Mouse (Mus musculus): ENCODE data around the gene Zmym1. TPM values are rescaled to one million over a fixed set of nuclear protein-coding genes. Genes with fewer than 3 reads are reported as not detected.
A peak's percentile ranks its signal among the peaks of the same experiment; 100 is the strongest.
"Not testable (repeated sequence)": the region's sequence is repeated elsewhere in the genome, so short reads cannot be mapped to it uniquely, and the experiment has no call there.

The Zmym1 gene
- 9.3 to 16.2 TPM (median 14.2 TPM) in 3 replicates for total RNA-seq (2017)

GRCm38 (mm10) chr4:127060585-127061290 is at the start of gene Zmym1:
Gene Zmym1, minus strand, starts transcription at chr4:127061152.
- peak; percentile 96 for ATAC-seq (replicated peaks; ENCODE audit: insufficient number of reproducible peaks, low FRiP score, low TSS enrichment, poor library complexity, severe bottlenecking)

DNA sequence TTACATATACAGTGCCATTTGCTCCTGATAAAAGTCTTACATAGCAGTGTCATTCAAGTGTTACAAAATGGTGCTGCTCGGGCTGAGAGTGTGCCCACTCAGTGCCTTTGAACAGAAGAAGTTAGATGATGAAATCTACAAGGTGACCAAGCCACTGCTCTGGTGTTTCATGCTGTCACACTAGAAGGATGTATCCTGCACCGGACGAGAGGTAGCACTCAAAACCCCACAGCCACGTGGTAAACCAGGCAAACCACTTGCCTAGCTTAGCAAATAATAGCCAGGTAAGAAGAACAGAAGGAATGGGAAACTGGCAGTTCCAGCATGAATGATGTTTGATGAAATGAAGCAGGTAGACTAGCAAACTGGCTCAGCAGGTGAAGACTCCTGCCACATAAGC is 49.6 kb upstream of the Zmym1 start:
- ATAC-seq (replicated peaks; ENCODE audit: insufficient number of reproducible peaks, low FRiP score, low TSS enrichment, poor library complexity, severe bottlenecking) = no peak

- ATAC-seq (replicated peaks; ENCODE audit: insufficient number of reproducible peaks, low FRiP score, low TSS enrichment, poor library complexity, severe bottlenecking) = no peak
These were observed 46.6 kb upstream of the Zmym1 start for GRCm38 (mm10) chr4:127107566-127107965.

GRCm38 (mm10) chr4:127099552-127099951 is 38.6 kb upstream of the Zmym1 start:
- ATAC-seq (replicated peaks; ENCODE audit: insufficient number of reproducible peaks, low FRiP score, low TSS enrichment, poor library complexity, severe bottlenecking) = not testable (repeated sequence)

GRCm38 (mm10) chr4:127095090-127095489 is 34.1 kb upstream of the Zmym1 start:
- no peak for ATAC-seq (replicated peaks; ENCODE audit: insufficient number of reproducible peaks, low FRiP score, low TSS enrichment, poor library complexity, severe bottlenecking)

GRCm38 (mm10) chr4:127091188-127091587 is 30.2 kb upstream of the Zmym1 start:
- ATAC-seq (replicated peaks; ENCODE audit: insufficient number of reproducible peaks, low FRiP score, low TSS enrichment, poor library complexity, severe bottlenecking) = no peak

- ATAC-seq (replicated peaks; ENCODE audit: insufficient number of reproducible peaks, low FRiP score, low TSS enrichment, poor library complexity, severe bottlenecking) = no peak
These were observed 24.8 kb upstream of the Zmym1 start for GRCm38 (mm10) chr4:127085761-127086160.

- no peak for ATAC-seq (replicated peaks; ENCODE audit: insufficient number of reproducible peaks, low FRiP score, low TSS enrichment, poor library complexity, severe bottlenecking)
These were observed 22.2 kb upstream of the Zmym1 start for GRCm38 (mm10) chr4:127083131-127083530.

GRCm38 (mm10) chr4:127080806-127081205 is 19.9 kb upstream of the Zmym1 start:
- no peak for ATAC-seq (replicated peaks; ENCODE audit: insufficient number of reproducible peaks, low FRiP score, low TSS enrichment, poor library complexity, severe bottlenecking)

- peak; percentile 95 for ATAC-seq (replicated peaks; ENCODE audit: insufficient number of reproducible peaks, low FRiP score, low TSS enrichment, poor library complexity, severe bottlenecking)
These were observed 16.1 kb upstream of the Zmym1 start, which contains the start of gene Zmym6 for GRCm38 (mm10) chr4:127076875-127077548. Gene Zmym6, plus strand, starts transcription at chr4:127077383.

GRCm38 (mm10) chr4:127074915-127075314 is 14.0 kb upstream of the Zmym1 start:
- ATAC-seq (replicated peaks; ENCODE audit: insufficient number of reproducible peaks, low FRiP score, low TSS enrichment, poor library complexity, severe bottlenecking) = no peak

- ATAC-seq (replicated peaks; ENCODE audit: insufficient number of reproducible peaks, low FRiP score, low TSS enrichment, poor library complexity, severe bottlenecking) = no peak
These were observed 3.1 kb upstream of the Zmym1 start for GRCm38 (mm10) chr4:127064051-127064450.

DNA sequence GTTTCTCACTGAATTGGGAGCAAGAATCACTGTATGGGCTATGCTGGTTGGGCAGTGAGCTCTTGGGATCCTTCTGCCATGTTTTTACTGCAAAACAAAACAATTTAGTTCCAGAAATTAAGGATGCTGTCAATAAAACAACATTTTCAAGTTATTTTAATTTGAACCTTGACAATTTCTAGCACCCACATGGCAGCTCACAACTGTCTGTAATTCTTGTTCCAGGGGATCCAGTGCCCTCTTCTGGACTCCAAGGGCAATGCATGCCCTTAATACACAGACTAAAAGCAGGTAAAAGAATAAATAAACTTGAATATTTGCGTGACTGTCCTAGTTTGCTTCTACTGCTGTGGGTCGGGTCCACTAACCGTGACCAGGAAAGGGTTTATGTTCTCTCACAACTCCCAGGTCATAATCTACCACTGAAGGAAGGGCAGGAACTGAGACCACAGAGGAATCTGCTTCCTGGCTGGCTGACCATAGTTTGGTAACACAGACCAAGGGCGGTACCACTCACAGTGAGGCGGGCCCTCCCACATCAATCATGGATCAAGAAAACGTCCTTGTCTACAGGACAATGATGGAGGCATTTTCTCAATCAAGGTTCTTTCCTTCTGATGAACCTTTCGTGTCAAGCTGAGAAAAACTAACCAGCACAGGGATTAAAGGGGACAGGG is 6.3 kb downstream of the Zmym1 start:
- no peak for ATAC-seq (replicated peaks; ENCODE audit: insufficient number of reproducible peaks, low FRiP score, low TSS enrichment, poor library complexity, severe bottlenecking)

DNA sequence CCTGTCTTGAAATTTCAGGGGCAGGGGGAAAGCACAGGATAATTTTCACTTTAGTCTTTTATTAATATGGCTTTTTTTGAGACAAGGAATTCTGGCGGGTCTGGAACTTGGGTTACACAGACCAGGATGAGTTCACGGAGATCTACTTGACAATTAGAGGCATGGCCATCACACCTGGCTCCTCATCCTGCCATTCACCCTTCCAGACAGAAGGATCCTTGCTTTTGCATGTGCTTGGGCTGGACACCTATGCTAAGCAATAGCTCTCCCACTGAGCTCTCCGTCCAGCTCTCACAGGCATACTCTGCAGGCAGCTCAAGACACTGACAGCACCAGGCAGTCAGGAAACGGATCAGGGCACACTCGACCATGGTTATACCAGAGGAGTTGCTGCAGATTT is 7.9 kb downstream of the Zmym1 start:
- no peak for ATAC-seq (replicated peaks; ENCODE audit: insufficient number of reproducible peaks, low FRiP score, low TSS enrichment, poor library complexity, severe bottlenecking)

GRCm38 (mm10) chr4:127051121-127051520 is 9.8 kb downstream of the Zmym1 start:
- ATAC-seq (replicated peaks; ENCODE audit: insufficient number of reproducible peaks, low FRiP score, low TSS enrichment, poor library complexity, severe bottlenecking) = no peak

DNA sequence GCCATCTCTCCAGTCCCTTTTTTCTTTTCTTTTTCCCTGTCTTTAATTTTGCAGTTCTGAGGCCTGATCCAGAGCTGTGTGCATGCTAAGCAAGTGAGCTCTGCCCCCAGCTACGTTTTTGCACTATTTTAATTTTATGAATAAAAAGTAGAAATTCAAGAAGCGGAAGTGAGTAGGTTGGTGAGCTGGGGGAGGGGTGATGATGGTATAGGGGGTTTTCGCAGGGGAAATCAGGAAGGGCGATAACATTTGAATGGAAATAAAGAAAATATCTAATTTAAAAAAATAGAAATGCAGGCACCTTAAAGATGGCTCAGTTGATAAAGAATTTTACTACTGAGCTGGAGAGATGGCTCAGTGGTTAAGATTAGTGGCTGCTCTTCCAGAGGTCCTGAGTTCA is 17.4 kb downstream of the Zmym1 start:
- ATAC-seq (replicated peaks; ENCODE audit: insufficient number of reproducible peaks, low FRiP score, low TSS enrichment, poor library complexity, severe bottlenecking) = no peak

DNA sequence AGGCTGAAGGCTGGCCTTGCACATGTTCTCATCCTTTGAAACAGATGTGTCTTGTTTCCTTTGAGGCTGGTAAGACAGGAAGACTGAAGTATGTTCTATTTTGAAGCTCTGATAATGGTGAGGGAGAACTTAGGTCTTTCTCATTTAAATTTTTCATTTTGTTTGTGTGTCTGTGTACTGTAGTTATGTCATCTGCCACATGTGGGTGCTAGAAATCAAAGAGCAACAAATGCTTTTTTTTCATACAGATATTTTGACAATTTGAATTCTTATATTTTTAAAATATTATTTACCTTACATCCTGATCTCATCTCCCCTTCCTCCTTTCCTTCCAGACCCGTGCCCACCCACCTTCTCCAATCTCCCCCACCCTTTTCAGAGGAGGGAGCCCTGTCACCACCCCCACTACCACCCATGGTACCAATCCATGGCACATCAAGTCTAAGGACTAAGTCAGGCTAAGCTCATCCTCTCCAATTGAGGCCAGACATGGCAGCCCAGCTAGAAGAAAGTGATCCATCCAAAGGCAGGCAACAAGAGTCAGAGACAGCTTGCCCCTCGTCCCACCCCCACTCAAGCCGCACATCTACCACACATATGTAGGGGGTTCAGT is 21.0 kb downstream of the Zmym1 start:
- no peak for ATAC-seq (replicated peaks; ENCODE audit: insufficient number of reproducible peaks, low FRiP score, low TSS enrichment, poor library complexity, severe bottlenecking)

DNA sequence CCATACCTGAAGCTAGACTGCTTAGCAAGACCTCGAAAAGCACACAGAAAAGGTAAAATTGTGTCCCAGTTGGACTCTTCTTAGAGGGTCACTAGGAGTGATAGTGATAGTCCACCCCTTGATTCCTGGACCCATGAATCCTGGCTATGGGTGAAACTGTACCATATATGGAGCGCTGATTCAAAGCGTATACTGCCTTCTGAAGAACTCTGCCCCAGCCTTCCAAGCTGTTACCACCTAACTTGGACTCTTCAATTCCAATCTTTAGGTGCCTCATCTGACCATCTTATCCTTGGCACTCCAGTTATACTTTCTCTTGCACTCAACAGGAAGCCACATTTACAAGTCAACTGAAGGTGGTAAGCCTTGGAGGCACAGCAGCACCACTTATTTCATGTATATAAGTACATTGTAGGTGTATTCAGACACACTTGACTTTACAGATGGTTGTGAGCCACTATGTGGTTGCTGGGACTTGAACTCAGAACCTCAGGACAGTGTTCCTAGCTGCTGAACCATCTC is 22.1 kb downstream of the Zmym1 start:
- no peak for ATAC-seq (replicated peaks; ENCODE audit: insufficient number of reproducible peaks, low FRiP score, low TSS enrichment, poor library complexity, severe bottlenecking)

All from monocyte, adult 5-6 weeks (primary cell).